Mouse (Mus musculus) right cerebral cortex, postnatal 14 days (tissue): ENCODE data around the gene Psmd1.
A peak's percentile ranks its signal among the peaks of the same experiment; 100 is the strongest.

ENCODE experiments used
- DNase-seq: peaks from one replicate; pipeline ENCODE4 v3.0.0; 2022

The Psmd1 gene

GRCm38 (mm10) chr1:86062523-86062922, 1.7 kb upstream of the Psmd1 start:
- no peak for DNase-seq

GRCm38 (mm10) chr1:86076565-86076964, 12.4 kb downstream of the Psmd1 start:
- DNase-seq, result no peak

- DNase-seq, result no peak
Observed at GRCm38 (mm10) chr1:86094413-86094812, 30.2 kb downstream of the Psmd1 start.

- DNase-seq, result no peak
Observed at GRCm38 (mm10) chr1:86105054-86105453, 40.9 kb downstream of the Psmd1 start.

GRCm38 (mm10) chr1:86111779-86112178, 47.6 kb downstream of the Psmd1 start, which contains the start of gene Htr2b:
Gene Htr2b (minus strand): TSS chr1:86111970.
- peak; percentile 15 for DNase-seq

GRCm38 (mm10) chr1:86114141-86114540, 50.0 kb downstream of the Psmd1 start:
- no peak for DNase-seq

- DNase-seq, result no peak
Observed at GRCm38 (mm10) chr1:86119549-86119948, 55.4 kb downstream of the Psmd1 start.

GRCm38 (mm10) chr1:86126036-86126435, 61.8 kb downstream of the Psmd1 start:
- DNase-seq, result no peak

GRCm38 (mm10) chr1:86133337-86133736, 69.2 kb downstream of the Psmd1 start, which contains the start of gene Gm21972:
Gene Gm21972 (plus strand): TSS chr1:86133637.
- no peak for DNase-seq

- DNase-seq, result no peak
Observed at GRCm38 (mm10) chr1:86135315-86135714, 71.1 kb downstream of the Psmd1 start.

- no peak for DNase-seq
Observed at GRCm38 (mm10) chr1:86141081-86141480, 76.9 kb downstream of the Psmd1 start.

- no peak for DNase-seq
Observed at GRCm38 (mm10) chr1:86143165-86143564, 79.0 kb downstream of the Psmd1 start.

- DNase-seq, result no peak
Observed at GRCm38 (mm10) chr1:86144001-86144944, 80.1 kb downstream of the Psmd1 start.

- no peak for DNase-seq
Observed at GRCm38 (mm10) chr1:86146293-86146692, 82.1 kb downstream of the Psmd1 start.

GRCm38 (mm10) chr1:86147557-86147956, 83.4 kb downstream of the Psmd1 start:
- DNase-seq, result no peak

GRCm38 (mm10) chr1:86148161-86148560, 84.0 kb downstream of the Psmd1 start:
- no peak for DNase-seq

- DNase-seq, result no peak
Observed at GRCm38 (mm10) chr1:86150929-86151328, 86.7 kb downstream of the Psmd1 start.

GRCm38 (mm10) chr1:86151376-86151775, 87.2 kb downstream of the Psmd1 start:
- DNase-seq, result no peak

GRCm38 (mm10) chr1:86152618-86153017, 88.4 kb downstream of the Psmd1 start:
- DNase-seq, result no peak

GRCm38 (mm10) chr1:86154133-86154823, 90.1 kb downstream of the Psmd1 start, which contains the start of gene Armc9:
Gene Armc9 (plus strand): TSS chr1:86154780.
- DNase-seq, result peak; percentile 95

GRCm38 (mm10) chr1:86154824-86155164, 90.6 kb downstream of the Psmd1 start:
- no peak for DNase-seq

- no peak for DNase-seq
Observed at GRCm38 (mm10) chr1:86156075-86156474, 91.9 kb downstream of the Psmd1 start.

- DNase-seq, result no peak
Observed at GRCm38 (mm10) chr1:86156595-86156994, 92.4 kb downstream of the Psmd1 start.

- DNase-seq, result no peak
Observed at GRCm38 (mm10) chr1:86160059-86160458, 95.9 kb downstream of the Psmd1 start.
